Mouse (Mus musculus): ENCODE measurements at regions not wholly inside any gene's neighbourhood (a gene's known extent, or its start where the extent isn't known, plus 50 kb on each side); places are given as distances from the start of the nearest gene placed in this dataset.

DNA sequence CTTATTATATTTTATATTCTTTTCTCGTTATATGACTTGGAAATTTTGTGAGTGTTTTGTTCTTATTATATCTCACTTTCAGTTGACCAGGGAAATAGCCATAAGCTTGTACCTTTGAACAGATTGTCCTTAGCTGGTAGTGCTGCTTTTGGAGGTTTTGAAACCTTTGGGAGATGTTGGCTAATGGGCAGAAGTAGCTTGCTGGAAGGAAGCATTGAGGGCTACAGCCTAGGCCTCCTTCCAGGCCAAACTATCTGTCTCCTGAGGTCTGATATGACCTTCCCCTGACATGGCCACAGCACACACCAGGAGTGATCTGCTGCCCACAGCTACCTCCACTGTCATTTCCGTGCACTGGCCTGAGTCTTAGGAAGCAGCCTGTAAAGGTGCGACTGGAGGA, 56.8 kb downstream of the Cdkn2c start:
- DNase-seq, result no peak

DNA sequence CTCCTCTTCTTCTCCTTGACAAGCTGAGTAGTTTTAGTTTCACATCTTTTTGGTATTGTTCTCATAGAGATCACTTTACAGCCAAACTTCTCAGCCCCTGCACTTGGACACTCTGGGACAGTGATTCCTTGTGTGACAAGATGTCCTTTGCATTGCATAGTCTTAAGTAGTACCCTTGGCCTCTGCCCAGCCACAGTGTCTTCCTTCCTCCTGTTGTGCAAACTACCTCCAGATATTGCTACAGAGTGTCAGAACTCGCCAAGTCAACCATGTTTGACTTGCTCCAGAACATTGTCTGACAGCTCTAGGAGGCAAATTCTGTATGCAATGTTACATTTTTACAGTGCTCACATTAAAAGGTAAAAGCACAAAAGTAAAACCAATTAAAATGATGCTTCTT, 57.2 kb downstream of the Cdkn2c start:
- DNase-seq, result no peak

DNA sequence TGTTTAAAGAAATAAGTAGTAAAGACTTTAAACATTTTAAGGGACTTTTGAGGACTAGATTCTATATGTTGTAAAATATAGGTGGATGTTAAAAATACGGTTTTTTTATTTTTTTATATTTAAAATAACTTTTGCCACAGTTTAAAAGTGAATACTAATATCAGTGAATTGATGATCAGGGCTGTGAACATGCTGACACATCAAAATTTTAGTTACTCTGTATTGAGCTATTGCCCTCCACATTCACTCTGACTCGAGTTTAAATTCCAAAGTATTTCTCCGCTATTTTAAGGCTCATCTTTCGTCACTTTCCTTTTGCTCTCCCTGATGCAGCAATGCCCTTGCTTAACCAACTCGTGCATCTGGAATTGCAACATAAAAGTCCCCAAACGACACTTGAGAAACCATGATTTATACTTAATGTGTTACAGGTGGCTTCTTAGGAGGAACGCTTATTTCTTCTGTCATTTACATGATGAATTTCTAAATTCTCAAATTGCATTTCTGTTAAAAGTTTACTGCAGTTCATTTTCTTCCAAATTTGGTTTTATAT, 58.7 kb upstream of the 4930522H14Rik start:
- no peak for DNase-seq

DNA sequence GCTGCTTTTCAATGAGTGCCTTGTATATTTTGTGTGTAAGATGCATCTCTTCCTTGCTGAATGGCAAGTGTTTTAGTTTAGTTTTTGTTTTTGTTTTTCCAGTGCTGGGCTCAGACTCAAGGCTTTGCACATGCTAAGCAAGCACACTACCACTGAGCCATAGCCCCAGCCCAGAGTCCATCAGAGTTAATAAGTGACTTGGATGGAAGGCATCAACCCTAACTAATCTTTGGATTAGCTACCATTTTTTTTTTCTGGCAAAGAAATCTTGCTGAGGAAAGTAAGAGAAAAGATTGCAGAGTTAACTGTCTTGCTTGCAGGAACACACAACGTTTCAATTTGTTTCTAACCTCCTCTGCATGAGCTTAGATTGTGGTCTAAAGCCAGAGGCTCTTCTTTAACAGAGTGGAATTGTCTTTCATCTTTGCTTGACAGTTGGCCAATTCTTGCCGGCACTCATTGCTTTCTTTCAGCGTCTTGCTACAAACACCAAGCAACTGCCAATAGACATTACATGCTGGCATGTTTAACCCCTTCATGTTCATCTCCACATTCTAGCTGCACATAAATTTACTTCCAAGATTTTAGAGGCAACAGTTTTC, 52.2 kb upstream of the 4930522H14Rik start:
- peak; percentile 61 to 80 for DNase-seq

DNA sequence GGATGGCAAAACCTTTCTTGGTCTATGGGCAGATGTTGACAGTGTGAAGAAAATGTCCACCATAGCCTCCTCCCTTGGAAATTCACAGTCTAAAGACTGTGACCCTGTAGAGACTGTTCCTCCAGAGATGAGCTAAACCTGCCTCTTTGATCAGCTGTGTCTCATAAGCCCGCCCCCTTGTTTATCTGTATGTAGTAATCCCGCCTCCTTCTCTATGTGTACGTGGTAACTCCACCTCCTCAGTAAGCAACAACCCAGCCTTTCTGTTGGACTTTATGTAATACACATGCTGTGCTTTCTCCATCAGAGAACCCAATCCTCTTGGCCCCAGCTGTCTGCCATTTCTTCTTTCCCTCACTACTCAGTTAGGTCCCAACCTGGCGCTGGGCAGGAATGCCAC, 51.4 kb upstream of the 4930522H14Rik start:
- DNase-seq, result peak in 1 of 2 experiments; percentile 12
